Mouse (Mus musculus): ENCODE results near the gene Gpr25. TPM values are rescaled to one million over a fixed set of nuclear protein-coding genes. Genes with fewer than 3 reads are reported as not detected.
A peak's percentile ranks its signal among the peaks of the same experiment; 100 is the strongest.

The Gpr25 gene
- not detected in 2 replicates for polyA plus RNA-seq (2014; fragmentation: Nextera tagmentation; extraction: Ambion mirVana)

DNA sequence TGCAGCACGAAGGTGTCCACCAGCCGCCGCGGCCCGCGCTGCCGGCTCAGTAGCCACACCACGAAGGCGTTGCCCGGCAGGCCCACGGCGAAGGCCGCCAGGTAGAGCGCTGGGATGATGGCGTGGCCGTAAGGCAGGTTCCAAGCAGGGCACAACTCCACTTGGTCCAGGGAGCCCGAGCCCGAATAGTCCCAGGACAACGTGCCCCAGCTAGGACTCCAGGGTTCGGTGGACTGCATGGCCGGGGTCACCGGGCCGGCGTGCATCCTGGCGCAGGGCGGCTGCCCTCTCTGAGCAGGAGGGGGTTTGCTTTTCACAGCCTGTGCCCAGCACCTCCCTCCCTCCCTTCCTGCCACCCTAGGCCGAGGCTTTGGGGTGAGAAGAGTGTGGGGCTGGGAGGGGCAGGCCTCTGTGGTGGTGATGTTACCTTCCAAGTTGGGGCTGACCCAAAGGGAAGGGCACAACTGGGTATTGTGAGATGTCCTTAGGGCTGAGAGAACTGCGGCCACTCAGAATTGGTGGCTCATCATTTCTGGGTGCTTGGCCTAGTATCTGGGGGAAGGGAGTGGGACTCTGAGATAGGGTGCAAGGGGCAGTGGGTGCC, at the start of gene Gpr25:
TSS of gene Gpr25 (minus strand) at position 239 of the 604 bp plus-strand sequence.
- ATAC-seq (ENCODE audit: low FRiP score) (peak; percentile 27), DNase-seq (ENCODE audit: low spot score, missing footprints) (peak; percentile 87)
- 10% methylated on average over 28 of the region's 28 CpGs for WGBS
- Histone ChIP-seq H3K4me1 (ENCODE audit: control insufficient read depth, insufficient read depth, low read length) (peaks cover 9% of the 10 kb centered on the region), H3K27ac (ENCODE audit: low read depth, low read length) (no peak within 1 kb of the TSS), H3K4me3 (ENCODE audit: low read depth, low read length) (peak within 1 kb of the TSS; percentile 52), H3K9me3 (ENCODE audit: control insufficient read depth, low read length) (no peaks in the 10 kb centered on the region), H3K4me2 (peak within 1 kb of the TSS; percentile 94), H3K9ac (ENCODE audit: low read length) (peak within 1 kb of the TSS; percentile 53), H3K36me3 (ENCODE audit: control insufficient read depth, insufficient read depth, low read length) (no peaks in the 10 kb centered on the region), H3K27me3 (ENCODE audit: control insufficient read depth, insufficient read depth, low read length) (peaks cover 61% of the 10 kb centered on the region)

DNA sequence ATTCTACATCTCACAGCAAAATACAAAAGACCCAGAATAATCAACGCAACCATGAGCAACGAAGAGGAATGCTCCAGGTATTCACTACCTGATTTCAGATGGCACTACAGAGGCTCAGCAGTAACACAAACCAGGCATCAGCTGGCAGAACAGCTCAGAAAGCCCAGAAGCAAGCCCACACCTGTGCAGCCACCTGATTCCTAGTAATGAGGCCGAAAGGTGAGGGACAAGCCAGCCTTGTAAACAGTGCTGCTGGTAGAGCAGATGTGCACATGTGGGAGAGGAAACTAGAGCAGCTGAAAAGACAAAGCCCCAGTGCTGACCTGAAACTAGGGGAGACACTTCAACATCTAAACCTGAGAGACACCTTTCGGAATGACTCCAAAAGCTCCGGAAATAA, 48.5 kb upstream of the Gpr25 start:
- Histone ChIP-seq H3K9me3 (ENCODE audit: control insufficient read depth, low read length) (no peaks in the 10 kb centered on the region), H3K27ac (ENCODE audit: low read depth, low read length) (no peak overlapping the region), H3K4me3 (ENCODE audit: low read depth, low read length) (no peak overlapping the region), H3K4me2 (no peak overlapping the region), H3K4me1 (ENCODE audit: control insufficient read depth, insufficient read depth, low read length) (no peaks in the 10 kb centered on the region), H3K9ac (ENCODE audit: low read length) (no peak overlapping the region), H3K36me3 (ENCODE audit: control insufficient read depth, insufficient read depth, low read length) (no peaks in the 10 kb centered on the region), H3K27me3 (ENCODE audit: control insufficient read depth, insufficient read depth, low read length) (no peaks in the 10 kb centered on the region)
- no peak for ATAC-seq (ENCODE audit: low FRiP score)
- WGBS, result 92% methylated on average over 5 of the region's 5 CpGs
- DNase-seq (ENCODE audit: low spot score, missing footprints), result no peak

- Histone ChIP-seq H3K9ac (ENCODE audit: low read length) (no peak overlapping the region), H3K4me1 (ENCODE audit: control insufficient read depth, insufficient read depth, low read length) (no peaks in the 10 kb centered on the region), H3K4me3 (ENCODE audit: low read depth, low read length) (no peak overlapping the region), H3K4me2 (no peak overlapping the region), H3K9me3 (ENCODE audit: control insufficient read depth, low read length) (no peaks in the 10 kb centered on the region), H3K36me3 (ENCODE audit: control insufficient read depth, insufficient read depth, low read length) (no peaks in the 10 kb centered on the region), H3K27ac (ENCODE audit: low read depth, low read length) (no peak overlapping the region), H3K27me3 (ENCODE audit: control insufficient read depth, insufficient read depth, low read length) (no peaks in the 10 kb centered on the region)
- ATAC-seq (ENCODE audit: low FRiP score) (no peak), DNase-seq (ENCODE audit: low spot score, missing footprints) (peak; percentile 59)
- WGBS, result 71% methylated on average over 3 of the region's 3 CpGs
These were observed 45.8 kb upstream of the Gpr25 start for GRCm38 (mm10) chr1:136306424-136306823.

DNA sequence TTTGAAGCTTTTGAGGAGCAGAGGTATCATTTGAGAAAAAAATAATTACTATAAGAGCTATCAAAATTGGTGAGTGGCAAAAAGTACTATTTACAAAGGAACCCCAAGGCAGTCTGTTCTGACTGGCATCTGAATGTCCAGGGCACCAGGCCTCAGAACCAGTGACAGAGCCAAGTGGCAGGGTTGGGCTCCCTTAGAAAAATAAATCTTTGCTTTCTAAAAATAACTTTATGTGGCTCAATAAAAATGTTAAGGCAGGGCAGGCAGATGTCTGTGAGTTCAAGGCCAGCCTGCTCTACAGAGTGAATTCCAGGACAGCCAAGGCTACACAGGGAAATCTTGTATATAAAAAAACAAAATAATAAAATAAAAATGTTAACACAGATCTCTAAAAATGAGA, 33.3 kb upstream of the Gpr25 start:
- no peaks in the 10 kb centered on the region for H3K9me3 ChIP-seq (ENCODE audit: control insufficient read depth, low read length)
- DNase-seq (ENCODE audit: low spot score, missing footprints), result no peak
- H3K4me2 ChIP-seq, result no peak overlapping the region
- no peaks in the 10 kb centered on the region for H3K36me3 ChIP-seq (ENCODE audit: control insufficient read depth, insufficient read depth, low read length)
- no peak overlapping the region for H3K4me3 ChIP-seq (ENCODE audit: low read depth, low read length)
- no peaks in the 10 kb centered on the region for H3K4me1 ChIP-seq (ENCODE audit: control insufficient read depth, insufficient read depth, low read length)
- no peak for ATAC-seq (ENCODE audit: low FRiP score)
- H3K27ac ChIP-seq (ENCODE audit: low read depth, low read length), result no peak overlapping the region
- no peak overlapping the region for H3K9ac ChIP-seq (ENCODE audit: low read length)
- no peaks in the 10 kb centered on the region for H3K27me3 ChIP-seq (ENCODE audit: control insufficient read depth, insufficient read depth, low read length)

DNA sequence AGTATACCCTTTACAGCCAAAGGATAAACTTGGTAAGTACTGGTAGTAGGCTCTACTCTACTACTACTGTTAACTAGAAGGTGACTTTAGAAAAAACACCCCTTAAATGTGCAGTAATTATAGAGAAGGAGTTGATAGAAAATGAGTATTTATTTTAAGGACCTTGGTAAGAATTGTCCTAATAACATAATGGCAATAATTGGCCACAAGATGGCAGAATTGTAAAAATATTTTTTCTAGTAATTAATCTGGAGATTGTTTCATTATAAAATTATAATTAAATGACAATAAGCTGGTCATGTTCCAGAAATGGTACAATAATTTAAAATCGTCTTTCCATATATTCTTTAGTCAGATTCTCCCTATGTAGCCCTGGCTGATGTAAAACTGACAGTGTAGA, 29.1 kb upstream of the Gpr25 start:
- H3K27me3 ChIP-seq (ENCODE audit: control insufficient read depth, insufficient read depth, low read length), result no peaks in the 10 kb centered on the region
- no peaks in the 10 kb centered on the region for H3K36me3 ChIP-seq (ENCODE audit: control insufficient read depth, insufficient read depth, low read length)
- H3K9me3 ChIP-seq (ENCODE audit: control insufficient read depth, low read length), result no peaks in the 10 kb centered on the region
- no peak overlapping the region for H3K9ac ChIP-seq (ENCODE audit: low read length)
- H3K27ac ChIP-seq (ENCODE audit: low read depth, low read length), result no peak overlapping the region
- no peak overlapping the region for H3K4me3 ChIP-seq (ENCODE audit: low read depth, low read length)
- no peak overlapping the region for H3K4me2 ChIP-seq
- whole genome bisulfite sequencing, result 84% methylated on average over 1 of the region's 1 CpGs
- ATAC-seq (ENCODE audit: low FRiP score) (no peak), DNase-seq (ENCODE audit: low spot score, missing footprints) (no peak)
- H3K4me1 ChIP-seq (ENCODE audit: control insufficient read depth, insufficient read depth, low read length), result no peaks in the 10 kb centered on the region

GRCm38 (mm10) chr1:136277366-136277765, 16.7 kb upstream of the Gpr25 start:
- Histone ChIP-seq H3K4me1 (ENCODE audit: control insufficient read depth, insufficient read depth, low read length) (no peaks in the 10 kb centered on the region), H3K9ac (ENCODE audit: low read length) (no peak overlapping the region), H3K9me3 (ENCODE audit: control insufficient read depth, low read length) (no peaks in the 10 kb centered on the region), H3K27ac (ENCODE audit: low read depth, low read length) (no peak overlapping the region), H3K4me2 (no peak overlapping the region), H3K27me3 (ENCODE audit: control insufficient read depth, insufficient read depth, low read length) (no peaks in the 10 kb centered on the region), H3K36me3 (ENCODE audit: control insufficient read depth, insufficient read depth, low read length) (peaks cover 34% of the 10 kb centered on the region), H3K4me3 (ENCODE audit: low read depth, low read length) (no peak overlapping the region)
- 92% methylated on average over 8 of the region's 8 CpGs for WGBS
- DNase-seq (ENCODE audit: low spot score, missing footprints) (no peak), ATAC-seq (ENCODE audit: low FRiP score) (no peak)

DNA sequence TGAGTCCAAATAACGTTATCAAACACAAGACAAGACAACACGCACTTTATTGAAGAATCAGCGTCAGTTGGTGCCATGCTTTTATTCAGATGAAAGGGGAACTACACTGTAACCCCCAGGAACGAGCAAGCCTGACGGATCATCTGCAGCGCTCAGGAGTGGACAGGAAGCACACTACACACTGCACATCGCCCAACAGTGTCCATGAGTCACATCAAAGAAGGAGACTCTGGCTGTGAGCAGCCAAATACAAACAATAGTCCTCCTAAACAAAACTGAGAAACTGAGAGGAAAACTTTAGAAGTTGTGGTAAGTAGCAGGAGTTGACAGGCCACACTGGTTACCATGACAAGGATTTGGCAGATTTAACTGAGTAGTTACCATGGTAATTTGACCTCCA, 7.6 kb upstream of the Gpr25 start:
- H3K27ac ChIP-seq (ENCODE audit: low read depth, low read length), result no peak overlapping the region
- no peak overlapping the region for H3K9ac ChIP-seq (ENCODE audit: low read length)
- H3K4me2 ChIP-seq, result no peak overlapping the region
- H3K36me3 ChIP-seq (ENCODE audit: control insufficient read depth, insufficient read depth, low read length), result peaks cover 10% of the 10 kb centered on the region; the same call in 1 of the 2 replicates
- ATAC-seq (ENCODE audit: low FRiP score) (0 out of 2 replicates have a peak, but pooled peaks have one; percentile 44), DNase-seq (ENCODE audit: low spot score, missing footprints) (no peak)
- H3K4me3 ChIP-seq (ENCODE audit: low read depth, low read length), result no peak overlapping the region
- no peaks in the 10 kb centered on the region for H3K9me3 ChIP-seq (ENCODE audit: control insufficient read depth, low read length)
- H3K27me3 ChIP-seq (ENCODE audit: control insufficient read depth, insufficient read depth, low read length), result peaks cover 3% of the 10 kb centered on the region; the same call in 1 of the 2 replicates
- WGBS, result 46% methylated on average over 7 of the region's 7 CpGs
- H3K4me1 ChIP-seq (ENCODE audit: control insufficient read depth, insufficient read depth, low read length), result peaks cover 5% of the 10 kb centered on the region; the same call in 1 of the 2 replicates

DNA sequence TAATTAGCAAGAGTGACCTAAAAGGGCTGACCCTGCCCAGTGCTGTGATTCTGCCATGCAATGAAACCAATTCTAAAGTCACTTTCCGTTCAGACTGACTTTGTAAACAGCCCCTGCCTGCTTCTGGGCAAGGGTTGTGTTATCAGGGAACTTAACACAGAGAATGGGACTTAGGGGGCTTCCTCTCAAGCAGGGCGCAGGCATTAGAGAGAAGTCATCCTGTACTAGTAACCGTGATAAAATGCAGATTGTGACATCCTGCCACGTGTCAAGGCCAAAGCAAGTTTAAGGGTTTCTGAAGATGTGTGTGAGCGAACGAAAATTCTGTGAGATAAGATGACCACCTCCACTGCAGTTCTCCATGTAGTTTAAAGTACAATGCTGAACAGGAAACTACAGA, 5.5 kb upstream of the Gpr25 start:
- 74% methylated on average over 6 of the region's 6 CpGs for WGBS

DNA sequence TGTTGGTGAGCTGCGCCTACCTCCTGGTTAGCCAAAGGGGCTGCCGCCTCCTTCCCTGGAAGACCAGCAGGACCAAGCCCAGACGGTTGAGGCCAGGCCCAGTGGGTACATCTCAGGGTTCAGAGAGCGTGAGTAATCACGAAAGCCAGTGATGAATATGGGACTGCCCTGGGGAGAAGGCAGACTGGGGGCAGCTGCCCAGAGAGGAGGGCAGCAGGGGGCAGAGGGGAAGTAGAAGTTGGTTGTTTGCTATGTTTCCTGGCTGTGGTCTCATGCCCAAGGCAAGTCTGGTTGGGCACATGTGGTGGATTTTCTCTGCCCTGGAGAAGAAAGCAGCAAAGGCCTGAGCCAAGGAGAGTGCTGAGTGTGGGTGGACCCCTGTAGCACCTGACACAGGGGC, 2.7 kb upstream of the Gpr25 start:
- Histone ChIP-seq H3K27ac (ENCODE audit: low read depth, low read length) (no peak overlapping the region), H3K9ac (ENCODE audit: low read length) (no peak overlapping the region), H3K9me3 (ENCODE audit: control insufficient read depth, low read length) (no peaks in the 10 kb centered on the region), H3K4me3 (ENCODE audit: low read depth, low read length) (no peak overlapping the region), H3K27me3 (ENCODE audit: control insufficient read depth, insufficient read depth, low read length) (peaks cover 48% of the 10 kb centered on the region), H3K4me1 (ENCODE audit: control insufficient read depth, insufficient read depth, low read length) (peaks cover 12% of the 10 kb centered on the region), H3K36me3 (ENCODE audit: control insufficient read depth, insufficient read depth, low read length) (no peaks in the 10 kb centered on the region), H3K4me2 (no peak overlapping the region)
- no peak for ATAC-seq (ENCODE audit: low FRiP score)
- 80% methylated on average over 5 of the region's 5 CpGs for WGBS
- no peak for DNase-seq (ENCODE audit: low spot score, missing footprints)

More for the DNA sequence above, 5.5 kb upstream of the Gpr25 start:
- no peak overlapping the region for H3K4me3 ChIP-seq (ENCODE audit: low read depth, low read length)
- H3K9me3 ChIP-seq (ENCODE audit: control insufficient read depth, low read length), result no peaks in the 10 kb centered on the region
- peaks cover 5% of the 10 kb centered on the region; the same call in 1 of the 2 replicates for H3K4me1 ChIP-seq (ENCODE audit: control insufficient read depth, insufficient read depth, low read length)
- no peak overlapping the region for H3K27ac ChIP-seq (ENCODE audit: low read depth, low read length)
- DNase-seq (ENCODE audit: low spot score, missing footprints) (peak; percentile 80), ATAC-seq (ENCODE audit: low FRiP score) (no peak)
- no peaks in the 10 kb centered on the region for H3K36me3 ChIP-seq (ENCODE audit: control insufficient read depth, insufficient read depth, low read length)
- peaks cover 21% of the 10 kb centered on the region for H3K27me3 ChIP-seq (ENCODE audit: control insufficient read depth, insufficient read depth, low read length)
- no peak overlapping the region for H3K4me2 ChIP-seq
- H3K9ac ChIP-seq (ENCODE audit: low read length), result no peak overlapping the region
